Mouse (Mus musculus) lung, postnatal 4 days (tissue): ENCODE measurements around the gene Gorasp2.

Experiments used
- DNase-seq, 2 experiments: peaks; one replicate each; pipeline ENCODE4 v3.0.0; 2021

The Gorasp2 gene

GRCm38 (mm10) chr2:70751655-70752054 is 90.3 kb downstream of the Gorasp2 start:
- no peak for DNase-seq

GRCm38 (mm10) chr2:70752149-70752548 is 90.8 kb downstream of the Gorasp2 start:
- no peak for DNase-seq
